Mouse (Mus musculus) G1E (cell line): ENCODE data around the gene Tnrc6c.

Experiments used
- CTCF ChIP-seq: IDR thresholded peaks from 2 replicates; pipeline ENCODE4 v1.5.1; 2012; ENCODE audit warnings: low read depth, low read length, inconsistent platforms, mixed read lengths
- POLR2AphosphoS5 ChIP-seq: IDR thresholded peaks from 2 replicates; pipeline ENCODE4 v1.6.1; 2012; ENCODE audit warnings: low read depth, low read length, inconsistent platforms; ENCODE audit not compliant: insufficient replicate concordance

GRCm38 (mm10) chr11:117617368-117617908 is 36.7 kb upstream of the Tnrc6c start:
- TF ChIP-seq CTCF (no peak), POLR2AphosphoS5 (no peak)
